Mouse (Mus musculus): ENCODE data around the gene Hbb-bh1. TPM values are rescaled to one million over a fixed set of nuclear protein-coding genes. Genes with fewer than 3 reads are reported as not detected.

Gene Hbb-bh1
- total and polyA plus RNA-seq, 3 experiments = 0.15 TPM; not detected in 2

DNA sequence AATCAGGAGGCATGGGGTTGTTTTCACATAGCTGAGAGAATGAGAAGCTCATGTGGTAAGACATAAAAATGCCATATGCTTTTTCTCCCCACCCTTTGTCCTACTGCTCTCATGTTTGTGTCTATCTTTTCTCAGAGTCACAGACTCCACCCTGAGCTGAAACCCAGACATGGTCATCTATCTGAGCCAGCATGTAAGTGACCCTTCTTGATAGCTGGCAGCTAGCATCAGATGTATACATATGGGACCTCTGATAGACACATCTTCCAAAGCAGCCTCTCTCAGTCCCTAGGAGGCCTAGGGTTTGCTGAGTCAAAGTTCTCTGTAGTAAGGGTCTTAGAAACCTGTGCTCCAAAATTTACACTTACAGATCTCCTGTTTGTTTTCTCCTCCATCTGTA, 22.8 kb upstream of the Hbb-bh1 start:
- no peak overlapping the region for H3K9ac ChIP-seq (ENCODE audit: control insufficient read depth, low read depth, low read length, poor library complexity, severe bottlenecking)
- H3K4me1 ChIP-seq (ENCODE audit: control insufficient read depth in 1 of 2, insufficient read depth in 2 of 2, low read length in 2 of 2) = peaks cover 18 to 27% of the 10 kb centered on the region in 2 experiments
- peak overlapping the region; percentile 65 for H3K27ac ChIP-seq (ENCODE audit: control insufficient read depth, low read depth, low read length)
- no peaks in the 10 kb centered on the region for H3K9me3 ChIP-seq (replicated peaks; ENCODE audit: insufficient read depth, low read length)
- DNase-seq (ENCODE audit: low read depth, low spot score) = peak; percentile 58
- peaks cover 0 to 39% of the 10 kb centered on the region in 2 experiments; a peak in 2 of 4 replicates for H3K36me3 ChIP-seq (ENCODE audit: control insufficient read depth in 1 of 2, insufficient read depth in 2 of 2, low read length in 2 of 2)
- no peaks in the 10 kb centered on the region for H3K79me2 ChIP-seq (ENCODE audit: control insufficient read depth, insufficient read depth, low read length, poor library complexity)
- H3K4me3 ChIP-seq (ENCODE audit: control insufficient read depth in 1 of 2, insufficient read depth in 1 of 2, low read depth in 2 of 2, low read length in 2 of 2) = no peak overlapping the region
- H3K27me3 ChIP-seq (ENCODE audit: control insufficient read depth in 1 of 2, insufficient read depth in 2 of 2, low read length in 2 of 2) = no peaks in the 10 kb centered on the region
- TF ChIP-seq NRF1 (IDR thresholded peaks at IDR 0.05; ENCODE audit: insufficient read depth, low read depth, low read length, poor library complexity, severe bottlenecking) (no peak), MYB (IDR thresholded peaks at IDR 0.05; ENCODE audit: low read depth, low read length) (0 out of 2 replicates have a peak, but pooled peaks have one; percentile 51), POLR2AphosphoS5 (IDR thresholded peaks at IDR 0.05; ENCODE audit: borderline replicate concordance, low read depth, low read length) (no peak), USF1 (IDR thresholded peaks at IDR 0.05; ENCODE audit: low read depth, low read length) (no peak), ZMIZ1 (IDR thresholded peaks at IDR 0.05; ENCODE audit: low read depth, low read length) (no peak), UBTF (IDR thresholded peaks at IDR 0.05; ENCODE audit: borderline replicate concordance, insufficient read depth, low read depth, low read length) (no peak), RCOR1 (IDR thresholded peaks at IDR 0.05; ENCODE audit: low read depth, low read length) (no peak), GABPA (IDR thresholded peaks at IDR 0.05; ENCODE audit: low read depth, low read length) (no peak), USF2 (IDR thresholded peaks at IDR 0.05; ENCODE audit: borderline replicate concordance in 1 of 2, insufficient read depth in 1 of 2, low read depth in 1 of 2, low read length in 2 of 2) (no peak), ELF1 (IDR thresholded peaks at IDR 0.05; ENCODE audit: low read depth, low read length) (no peak), TCF12 (IDR thresholded peaks at IDR 0.05; ENCODE audit: low read depth, low read length) (peak; percentile 83), MYC (IDR thresholded peaks at IDR 0.05; ENCODE audit: low read depth, low read length) (peak; percentile 31; the same call in 1 of the 2 replicates), EP300 (IDR thresholded peaks at IDR 0.05; ENCODE audit: low read depth in 1 of 2, low read length in 2 of 2) (peak; percentile 78 to 89), MAZ (IDR thresholded peaks at IDR 0.05; ENCODE audit: low read depth, low read length) (no peak), ZNF384 (IDR thresholded peaks at IDR 0.05; ENCODE audit: low read depth, low read length) (no peak), TAL1 (IDR thresholded peaks at IDR 0.05; ENCODE audit: low read length) (peak; percentile 75), TBP (IDR thresholded peaks at IDR 0.05; ENCODE audit: low read depth, low read length) (no peak), CHD2 (IDR thresholded peaks at IDR 0.05; ENCODE audit: low read length) (no peak), RAD21 (IDR thresholded peaks at IDR 0.05; ENCODE audit: low read depth, low read length) (no peak), POLR2AphosphoS2 (IDR thresholded peaks at IDR 0.05; ENCODE audit: low read length) (no peak), JUND (IDR thresholded peaks at IDR 0.05; ENCODE audit: low read depth, low read length) (no peak), BHLHE40 (IDR thresholded peaks at IDR 0.05; ENCODE audit: borderline replicate concordance, low read depth, low read length) (no peak), ZC3H11A (IDR thresholded peaks at IDR 0.05; ENCODE audit: low read depth, low read length) (no peak), POLR2A (IDR thresholded peaks at IDR 0.05; ENCODE audit: control insufficient read depth in 1 of 2, insufficient read depth in 1 of 2, low read depth in 1 of 2, low read length in 2 of 2, poor library complexity in 1 of 2) (no peak), ETS1 (IDR thresholded peaks at IDR 0.05; ENCODE audit: low read depth, low read length) (peak; percentile 66; the same call in 1 of the 2 replicates), SMC3 (IDR thresholded peaks at IDR 0.05; ENCODE audit: low read depth, low read length) (no peak), MEF2A (IDR thresholded peaks at IDR 0.05; ENCODE audit: extremely low read depth, insufficient replicate concordance, low read depth, low read length, poor library complexity, severe bottlenecking) (no peak), KAT2A (conservative IDR thresholded peaks at IDR 0.05; ENCODE audit: low read depth, low read length) (no peak), HCFC1 (IDR thresholded peaks at IDR 0.05; ENCODE audit: low read depth, low read length) (no peak), MXI1 (IDR thresholded peaks at IDR 0.05; ENCODE audit: low read depth, low read length) (no peak), CHD1 (IDR thresholded peaks at IDR 0.05; ENCODE audit: low read depth, low read length) (no peak), SIN3A (IDR thresholded peaks at IDR 0.05; ENCODE audit: low read length) (no peak; the same call in 1 of the 2 replicates), E2F4 (IDR thresholded peaks at IDR 0.05; ENCODE audit: borderline replicate concordance, low read depth, low read length) (no peak), MAFK (IDR thresholded peaks at IDR 0.05; ENCODE audit: borderline replicate concordance, low read depth, low read length) (no peak), MAX (IDR thresholded peaks at IDR 0.05; ENCODE audit: low read length) (0 out of 2 replicates have a peak, but pooled peaks have one; percentile 25), CTCF (IDR thresholded peaks at IDR 0.05 in 2 of 3, conservative IDR thresholded peaks at IDR 0.05 in 1 of 3; ENCODE audit: control insufficient read depth in 1 of 3, insufficient read depth in 1 of 3, low read depth in 2 of 3, low read length in 3 of 3, poor library complexity in 1 of 3, severe bottlenecking in 1 of 3) (no peak), NELFE (IDR thresholded peaks at IDR 0.05; ENCODE audit: low read depth, low read length) (no peak), ZKSCAN1 (IDR thresholded peaks at IDR 0.05; ENCODE audit: low read depth, low read length) (no peak)
